Mouse (Mus musculus): ENCODE measurements around the gene Tet3. TPM values are rescaled to one million over a fixed set of nuclear protein-coding genes. Genes with fewer than 3 reads are reported as not detected.
"Not testable (repeated sequence)": the region's sequence is repeated elsewhere in the genome, so short reads cannot be mapped to it uniquely, and the experiment has no call there.

The Tet3 gene
- polyA plus RNA-seq, 1 experiment from 2014 or later, result 47.1 TPM

DNA sequence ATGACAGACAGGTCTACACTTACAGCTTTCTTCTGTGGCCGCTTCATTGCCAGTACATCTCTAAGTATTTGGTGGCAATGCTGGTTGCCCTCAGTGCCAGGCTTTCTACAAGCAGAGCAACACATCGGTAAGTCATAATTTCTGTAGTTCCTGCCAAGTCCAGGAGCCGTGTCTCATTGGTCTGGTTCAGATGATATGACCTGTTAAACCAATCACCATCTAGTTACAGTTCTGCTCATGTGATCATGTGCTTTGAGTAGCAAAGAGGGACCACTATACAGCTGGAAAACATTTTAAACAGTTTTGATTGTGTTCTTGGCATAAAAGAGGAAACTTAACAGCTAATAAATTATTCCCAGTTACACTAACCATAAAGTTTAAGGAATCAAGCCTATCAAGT, 111.0 kb downstream of the Tet3 start:
- peak; percentile 79 for ATAC-seq (ENCODE audit: low read depth)
- no peak overlapping the region for H3K27ac ChIP-seq (ENCODE audit: low read length)
- no peak overlapping the region for H3K9ac ChIP-seq (ENCODE audit: low read length)
- no peaks in the 10 kb centered on the region for H3K9me3 ChIP-seq (ENCODE audit: control insufficient read depth, low read length)
- H3K36me3 ChIP-seq (ENCODE audit: control insufficient read depth, insufficient read depth, low read length), result peaks cover 2% of the 10 kb centered on the region
- 53% methylated on average over 3 of the region's 3 CpGs for WGBS
- no peak overlapping the region for H3K4me3 ChIP-seq (ENCODE audit: low read length)
- H3K4me1 ChIP-seq (replicated peaks; ENCODE audit: control insufficient read depth, insufficient read depth, low read length), result peaks cover 11% of the 10 kb centered on the region
- no peak overlapping the region for H3K4me2 ChIP-seq (ENCODE audit: low read depth, low read length)
- H3K27me3 ChIP-seq (ENCODE audit: control insufficient read depth, insufficient read depth, low read depth, low read length), result no peaks in the 10 kb centered on the region

DNA sequence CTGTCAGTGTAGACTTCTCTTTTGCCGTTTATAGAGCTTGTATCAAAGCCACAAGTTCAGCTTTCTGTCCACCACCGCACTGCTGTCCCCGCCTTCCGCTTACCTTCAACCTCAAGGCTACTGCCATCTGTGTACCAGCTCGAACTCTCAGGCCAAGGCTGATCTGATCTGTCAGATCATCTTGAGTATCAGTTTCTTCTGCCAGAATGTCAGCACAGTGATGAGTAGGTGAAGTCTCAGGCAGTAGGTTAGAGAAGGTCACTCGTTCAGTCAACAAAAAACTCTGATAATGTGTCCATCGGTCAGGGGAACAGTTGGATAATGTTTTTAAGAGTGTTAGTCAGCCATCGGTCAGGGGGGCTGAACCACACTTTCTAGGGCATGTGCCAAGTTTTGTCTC, 113.6 kb downstream of the Tet3 start:
- H3K36me3 ChIP-seq (ENCODE audit: control insufficient read depth, insufficient read depth, low read length), result peaks cover 19% of the 10 kb centered on the region
- H3K4me2 ChIP-seq (ENCODE audit: low read depth, low read length); H3K9ac ChIP-seq (ENCODE audit: low read length); H3K27me3 ChIP-seq (ENCODE audit: control insufficient read depth, insufficient read depth, low read depth, low read length); H3K4me1 ChIP-seq (replicated peaks; ENCODE audit: control insufficient read depth, insufficient read depth, low read length); H3K4me3 ChIP-seq (ENCODE audit: low read length); H3K9me3 ChIP-seq (ENCODE audit: control insufficient read depth, low read length); ATAC-seq (ENCODE audit: low read depth); H3K27ac ChIP-seq (ENCODE audit: low read length): not testable (repeated sequence)
- WGBS, result 82% methylated on average over 8 of the region's 8 CpGs

DNA sequence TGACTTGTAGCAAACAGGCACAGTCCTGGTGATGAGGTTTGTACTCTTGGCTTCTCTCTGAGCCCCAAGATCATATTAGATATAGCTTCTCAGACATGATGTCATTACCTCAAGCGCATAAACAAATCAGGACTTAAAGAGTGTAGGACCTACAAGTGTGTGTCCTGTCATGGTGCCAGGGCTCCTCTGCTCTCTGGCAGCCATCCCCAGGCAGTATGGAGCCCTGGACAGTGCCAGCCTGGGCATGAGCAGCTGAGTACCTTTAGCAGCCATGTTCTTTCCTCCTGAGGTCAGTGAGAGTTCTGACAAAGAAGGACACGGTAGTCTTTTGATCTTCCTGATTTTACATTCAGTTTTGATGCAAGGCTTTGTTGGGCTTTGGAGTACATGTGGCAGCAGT, 115.9 kb downstream of the Tet3 start:
- H3K27me3 ChIP-seq (ENCODE audit: control insufficient read depth, insufficient read depth, low read depth, low read length), result no peaks in the 10 kb centered on the region
- WGBS, result 89% methylated on average over 2 of the region's 2 CpGs

DNA sequence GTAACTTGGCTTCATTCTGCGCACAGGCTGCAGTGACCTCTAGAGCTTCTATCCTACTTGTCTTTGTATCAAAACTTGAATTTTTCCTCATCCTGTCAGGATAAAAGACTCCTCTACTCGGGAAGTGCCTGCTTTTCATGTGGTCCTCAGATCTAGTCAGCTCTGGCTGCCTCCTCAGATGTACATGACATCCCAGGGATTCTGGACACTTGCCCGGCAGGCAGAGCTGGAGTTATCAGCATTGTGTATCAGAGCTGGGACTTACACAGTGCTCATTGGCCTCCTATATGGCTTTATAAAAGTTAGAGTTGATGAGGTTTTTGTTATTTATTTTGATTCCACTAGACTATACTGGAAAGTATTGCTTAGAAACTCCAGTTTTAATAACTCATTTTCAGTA, 117.5 kb downstream of the Tet3 start:
- Histone ChIP-seq H3K36me3 (ENCODE audit: control insufficient read depth, insufficient read depth, low read length) (peaks cover 39% of the 10 kb centered on the region), H3K9ac (ENCODE audit: low read length) (no peak overlapping the region)
- 73% methylated on average over 3 of the region's 3 CpGs for WGBS

More for the DNA sequence above, 115.9 kb downstream of the Tet3 start:
- no peak overlapping the region for H3K4me3 ChIP-seq (ENCODE audit: low read length)
- no peak overlapping the region for H3K27ac ChIP-seq (ENCODE audit: low read length)
- no peak for ATAC-seq (ENCODE audit: low read depth)
- no peak overlapping the region for H3K4me2 ChIP-seq (ENCODE audit: low read depth, low read length)
- peaks cover 37% of the 10 kb centered on the region for H3K36me3 ChIP-seq (ENCODE audit: control insufficient read depth, insufficient read depth, low read length)
- H3K4me1 ChIP-seq (replicated peaks; ENCODE audit: control insufficient read depth, insufficient read depth, low read length), result no peaks in the 10 kb centered on the region
- no peak overlapping the region for H3K9ac ChIP-seq (ENCODE audit: low read length)
- no peaks in the 10 kb centered on the region for H3K9me3 ChIP-seq (ENCODE audit: control insufficient read depth, low read length)

DNA sequence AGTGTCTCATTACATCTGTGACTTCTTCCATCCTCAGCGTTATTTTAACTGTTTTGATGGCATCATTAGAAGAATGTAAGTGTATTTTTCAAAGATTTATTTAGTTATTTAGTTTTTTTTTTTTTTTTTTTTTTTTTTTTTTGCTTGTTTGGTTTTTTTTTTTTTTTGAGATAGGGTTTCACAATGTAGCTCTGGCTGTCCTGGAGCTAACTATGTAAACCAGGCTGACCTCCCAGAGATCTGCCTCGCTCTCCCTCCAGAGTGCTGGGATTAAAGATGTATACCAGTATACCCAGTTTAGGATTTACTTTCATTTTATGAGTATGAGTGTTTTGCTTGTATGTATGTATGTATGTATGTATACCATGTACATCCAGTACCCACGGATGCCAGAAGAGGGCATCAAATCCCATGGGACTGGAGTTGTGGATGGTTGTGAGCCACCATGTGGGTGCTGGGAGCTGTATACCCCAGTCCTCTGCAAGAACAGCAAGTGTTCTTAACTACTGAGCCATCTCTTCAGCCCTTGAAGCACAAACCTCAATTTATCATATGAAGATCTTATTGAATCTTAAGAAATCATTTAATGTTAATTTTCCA, 131.2 kb downstream of the Tet3 start:
- Histone ChIP-seq H3K27me3 (ENCODE audit: control insufficient read depth, insufficient read depth, low read depth, low read length) (no peaks in the 10 kb centered on the region), H3K4me2 (ENCODE audit: low read depth, low read length) (no peak overlapping the region)

More for the DNA sequence above, 117.5 kb downstream of the Tet3 start:
- Histone ChIP-seq H3K4me2 (ENCODE audit: low read depth, low read length) (no peak overlapping the region), H3K4me1 (replicated peaks; ENCODE audit: control insufficient read depth, insufficient read depth, low read length) (no peaks in the 10 kb centered on the region), H3K27me3 (ENCODE audit: control insufficient read depth, insufficient read depth, low read depth, low read length) (no peaks in the 10 kb centered on the region), H3K9me3 (ENCODE audit: control insufficient read depth, low read length) (no peaks in the 10 kb centered on the region), H3K4me3 (ENCODE audit: low read length) (no peak overlapping the region), H3K27ac (ENCODE audit: low read length) (no peak overlapping the region)
- ATAC-seq (ENCODE audit: low read depth), result no peak

DNA sequence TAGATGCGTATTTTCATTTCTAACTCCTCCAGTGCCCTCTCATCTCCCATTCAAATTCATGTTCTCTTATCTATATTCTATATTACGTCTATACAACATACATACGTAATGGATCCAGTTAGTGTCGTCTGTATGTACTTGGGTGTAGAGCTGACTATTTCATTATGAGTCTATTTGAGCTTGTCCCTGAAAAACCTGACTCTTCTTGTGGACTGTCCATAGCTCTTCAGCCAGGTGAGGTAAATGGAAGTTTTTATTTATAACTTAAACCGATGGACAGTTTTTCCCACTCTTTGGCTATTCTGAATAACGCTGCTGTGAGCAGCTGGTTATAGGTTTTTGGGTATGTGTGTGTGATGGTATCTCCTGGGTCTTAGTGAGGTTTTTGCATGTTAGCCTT, 132.1 kb downstream of the Tet3 start:
- H3K9ac ChIP-seq (ENCODE audit: low read length), result peak overlapping the region; percentile 90
- no peaks in the 10 kb centered on the region for H3K27me3 ChIP-seq (ENCODE audit: control insufficient read depth, insufficient read depth, low read depth, low read length)
- peak overlapping the region; percentile 74 for H3K4me2 ChIP-seq (ENCODE audit: low read depth, low read length)
- H3K9me3 ChIP-seq (ENCODE audit: control insufficient read depth, low read length), result no peaks in the 10 kb centered on the region
- H3K27ac ChIP-seq (ENCODE audit: low read length), result no peak overlapping the region; the same call in 1 of the 2 replicates
- ATAC-seq (ENCODE audit: low read depth), result no peak
- 47% methylated on average over 6 of the region's 6 CpGs for WGBS
- H3K36me3 ChIP-seq (ENCODE audit: control insufficient read depth, insufficient read depth, low read length), result peaks cover 14% of the 10 kb centered on the region
- peaks cover 11% of the 10 kb centered on the region for H3K4me1 ChIP-seq (replicated peaks; ENCODE audit: control insufficient read depth, insufficient read depth, low read length)
- H3K4me3 ChIP-seq (ENCODE audit: low read length), result peak overlapping the region; percentile 91

More for the DNA sequence above, 131.2 kb downstream of the Tet3 start:
- no peak overlapping the region for H3K27ac ChIP-seq (ENCODE audit: low read length)
- no peaks in the 10 kb centered on the region for H3K9me3 ChIP-seq (ENCODE audit: control insufficient read depth, low read length)
- 85% methylated on average over 3 of the region's 3 CpGs for WGBS
- H3K9ac ChIP-seq (ENCODE audit: low read length), result no peak overlapping the region
- ATAC-seq (ENCODE audit: low read depth), result no peak
- peaks cover 11% of the 10 kb centered on the region for H3K4me1 ChIP-seq (replicated peaks; ENCODE audit: control insufficient read depth, insufficient read depth, low read length)
- peaks cover 20% of the 10 kb centered on the region for H3K36me3 ChIP-seq (ENCODE audit: control insufficient read depth, insufficient read depth, low read length)
- no peak overlapping the region for H3K4me3 ChIP-seq (ENCODE audit: low read length)

DNA sequence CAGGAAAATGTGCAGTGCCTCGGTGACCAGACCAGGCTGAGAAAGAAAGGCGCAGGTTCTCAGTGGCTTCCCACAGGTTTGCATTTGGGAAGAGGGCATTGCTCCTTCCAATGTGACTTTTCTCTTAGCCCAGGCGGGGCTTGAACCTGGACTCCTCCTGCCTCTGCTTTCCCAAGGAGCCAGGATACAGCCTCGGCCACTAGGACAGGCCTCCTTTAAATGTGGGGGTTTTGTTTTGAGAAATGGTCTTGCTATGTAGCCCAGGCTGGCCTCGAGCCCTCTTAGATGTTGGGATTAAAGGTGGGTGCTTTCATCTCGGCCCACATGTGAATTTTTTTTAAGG, 132.5 kb downstream of the Tet3 start:
- Histone ChIP-seq H3K9me3 (ENCODE audit: control insufficient read depth, low read length) (no peaks in the 10 kb centered on the region), H3K4me3 (ENCODE audit: low read length) (peak overlapping the region; percentile 91), H3K9ac (ENCODE audit: low read length) (peak overlapping the region; percentile 90), H3K36me3 (ENCODE audit: control insufficient read depth, insufficient read depth, low read length) (peaks cover 10% of the 10 kb centered on the region), H3K27me3 (ENCODE audit: control insufficient read depth, insufficient read depth, low read depth, low read length) (no peaks in the 10 kb centered on the region), H3K27ac (ENCODE audit: low read length) (peak overlapping the region; percentile 94), H3K4me2 (ENCODE audit: low read depth, low read length) (peak overlapping the region; percentile 74), H3K4me1 (replicated peaks; ENCODE audit: control insufficient read depth, insufficient read depth, low read length) (peaks cover 11% of the 10 kb centered on the region)
- ATAC-seq (ENCODE audit: low read depth), result no peak; the same call in 1 of the 2 replicates
- 2% methylated on average over 6 of the region's 6 CpGs for WGBS

DNA sequence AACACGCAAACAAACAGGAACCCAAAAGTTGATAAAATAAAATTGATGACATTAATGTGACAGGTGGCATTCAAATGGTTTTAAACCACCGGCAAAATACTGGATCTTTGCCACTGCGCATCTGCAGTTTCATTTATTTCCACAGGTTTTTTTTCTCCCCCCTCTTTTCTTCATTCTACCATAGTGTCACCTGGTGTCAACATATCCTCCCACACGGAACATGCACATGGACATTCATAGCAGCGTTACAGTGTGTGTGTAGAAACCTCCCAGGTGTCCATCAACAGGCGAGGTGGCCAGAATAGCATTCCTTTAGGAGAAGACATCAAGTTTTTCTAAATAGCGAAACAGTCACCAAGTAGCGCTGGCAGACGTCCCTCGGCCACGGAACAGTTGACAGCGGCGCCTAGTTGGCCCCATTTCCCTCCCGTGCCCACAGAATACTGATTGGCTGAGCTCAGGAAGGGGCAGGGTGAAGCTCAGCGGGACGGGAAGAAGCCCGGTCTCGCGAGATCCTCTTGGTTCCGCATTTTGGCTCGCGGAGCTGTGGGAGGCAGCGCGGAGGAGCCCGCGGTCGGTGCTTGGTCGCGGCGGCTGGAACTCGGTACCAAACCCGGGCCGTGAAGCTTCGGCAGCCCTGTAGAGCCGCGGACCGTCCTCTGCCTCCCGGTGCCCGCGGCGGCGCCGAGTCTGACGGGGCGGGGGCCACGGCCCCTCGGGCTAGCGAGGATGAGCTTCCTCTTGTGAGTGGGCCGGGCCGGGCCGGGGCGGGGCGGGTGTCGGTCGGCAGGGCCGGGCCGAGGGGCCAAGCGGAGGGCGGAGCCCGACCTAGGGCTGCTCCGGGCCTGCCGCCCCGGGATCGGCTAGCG, 133.1 kb downstream of the Tet3 start, which contains the start of the genes Mthfd2 and Mob1a:
Mthfd2 (minus strand) TSS at position 384 of the 869 bp plus-strand sequence.
Mob1a (plus strand) TSS at position 492 of the 869 bp plus-strand sequence.
- Histone ChIP-seq H3K9ac (ENCODE audit: low read length) (peak within 1 kb of the TSS; percentile 90), H3K9me3 (ENCODE audit: control insufficient read depth, low read length) (no peaks in the 10 kb centered on the region), H3K4me3 (ENCODE audit: low read length) (peak within 1 kb of the TSS; percentile 91), H3K36me3 (ENCODE audit: control insufficient read depth, insufficient read depth, low read length) (peaks cover 5% of the 10 kb centered on the region), H3K4me1 (replicated peaks; ENCODE audit: control insufficient read depth, insufficient read depth, low read length) (peaks cover 11% of the 10 kb centered on the region), H3K4me2 (ENCODE audit: low read depth, low read length) (peak within 1 kb of the TSS; percentile 74), H3K27me3 (ENCODE audit: control insufficient read depth, insufficient read depth, low read depth, low read length) (no peaks in the 10 kb centered on the region), H3K27ac (ENCODE audit: low read length) (peak within 1 kb of the TSS; percentile 94)
- peak; percentile 100 for ATAC-seq (ENCODE audit: low read depth)
- 1% methylated on average over 65 of the region's 65 CpGs for WGBS

DNA sequence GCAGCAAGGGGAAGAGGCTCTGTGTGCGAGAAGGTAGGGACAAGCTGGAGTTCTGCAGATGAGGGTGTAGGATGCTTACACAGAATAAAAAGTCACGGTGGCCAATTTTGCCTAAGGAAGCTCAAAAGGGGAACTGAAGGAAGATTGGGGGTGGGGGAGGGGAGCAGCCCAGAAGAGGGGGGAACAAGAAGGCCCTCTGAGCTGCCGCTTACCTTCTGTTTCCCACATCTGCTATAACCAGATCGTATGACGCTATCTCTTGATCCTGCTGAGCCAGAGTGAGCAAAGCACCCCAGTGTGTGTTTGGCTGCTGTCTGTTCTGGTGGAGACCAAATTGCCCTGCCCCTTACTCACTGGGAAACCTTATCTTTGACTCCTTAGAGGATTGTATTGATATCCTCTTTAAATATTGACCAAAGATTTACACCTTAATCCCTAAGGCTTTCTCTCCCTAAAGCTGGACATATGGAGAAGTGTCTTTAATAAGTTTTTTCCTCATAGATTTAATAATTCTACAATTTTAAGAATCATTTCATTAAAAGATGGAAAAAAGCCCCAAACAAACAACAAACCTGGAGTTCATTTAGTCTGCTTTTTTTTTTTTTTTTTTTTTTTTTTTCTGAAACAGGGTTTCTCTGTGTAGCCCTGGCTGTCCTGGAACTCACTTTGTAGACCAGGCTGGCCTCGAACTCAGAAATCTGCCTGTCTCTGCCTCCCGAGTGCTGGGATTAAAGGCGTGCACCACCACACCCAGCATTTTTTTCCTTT, 135.0 kb downstream of the Tet3 start:
- H3K27me3 ChIP-seq (ENCODE audit: control insufficient read depth, insufficient read depth, low read depth, low read length), result no peaks in the 10 kb centered on the region
- no peak overlapping the region for H3K9ac ChIP-seq (ENCODE audit: low read length)
- no peak for ATAC-seq (ENCODE audit: low read depth)
- WGBS, result 57% methylated on average over 8 of the region's 8 CpGs
- no peak overlapping the region for H3K27ac ChIP-seq (ENCODE audit: low read length)
- peaks cover 11% of the 10 kb centered on the region for H3K4me1 ChIP-seq (replicated peaks; ENCODE audit: control insufficient read depth, insufficient read depth, low read length)
- no peaks in the 10 kb centered on the region for H3K9me3 ChIP-seq (ENCODE audit: control insufficient read depth, low read length)
- H3K36me3 ChIP-seq (ENCODE audit: control insufficient read depth, insufficient read depth, low read length), result no peaks in the 10 kb centered on the region; the same call in 1 of the 2 replicates
- no peak overlapping the region for H3K4me3 ChIP-seq (ENCODE audit: low read length)
- H3K4me2 ChIP-seq (ENCODE audit: low read depth, low read length), result no peak overlapping the region
